Mouse (Mus musculus) gastrocnemius, adult 8-10 months (tissue): ENCODE results near the gene Mgat3. TPM values are rescaled to one million over a fixed set of nuclear protein-coding genes. Genes with fewer than 3 reads are reported as not detected.

Experiments used
- DNase-seq, 2 experiments: peaks; one replicate each; pipeline ENCODE4 v3.0.0; 2022; ENCODE audit warnings: low spot score in 2 of 2
- total RNA-seq, 4 experiments: library from RNA; stranded (reverse); gene quantifications; 2 replicates each; pipeline ENCODE4 v1.2.4; 2022

Gene Mgat3
- total RNA-seq, 4 experiments from 2014 or later, result 0.29 to 1.1 (median 0.75) TPM

DNA sequence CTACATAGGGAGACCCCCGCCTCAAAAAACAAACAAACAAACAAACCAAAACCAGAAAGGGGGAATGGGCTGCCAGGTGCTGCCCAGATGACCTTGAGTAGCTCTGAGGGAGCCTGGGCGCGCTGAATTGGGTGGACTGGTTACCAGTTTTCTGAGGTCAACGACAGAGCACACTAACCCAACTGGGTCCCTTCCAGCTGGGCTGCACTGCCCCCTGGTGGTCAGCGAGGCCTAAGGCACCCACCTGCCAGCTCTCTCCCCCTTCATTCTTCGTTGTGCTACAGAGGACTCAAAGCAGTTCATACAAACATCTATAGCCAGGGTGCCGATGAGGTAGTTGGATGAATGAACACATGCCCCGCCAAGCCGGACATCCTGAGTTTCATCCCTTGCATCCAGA lies 51.7 kb downstream of the Mgat3 start:
- peak; percentile 26 to 41 for DNase-seq

DNA sequence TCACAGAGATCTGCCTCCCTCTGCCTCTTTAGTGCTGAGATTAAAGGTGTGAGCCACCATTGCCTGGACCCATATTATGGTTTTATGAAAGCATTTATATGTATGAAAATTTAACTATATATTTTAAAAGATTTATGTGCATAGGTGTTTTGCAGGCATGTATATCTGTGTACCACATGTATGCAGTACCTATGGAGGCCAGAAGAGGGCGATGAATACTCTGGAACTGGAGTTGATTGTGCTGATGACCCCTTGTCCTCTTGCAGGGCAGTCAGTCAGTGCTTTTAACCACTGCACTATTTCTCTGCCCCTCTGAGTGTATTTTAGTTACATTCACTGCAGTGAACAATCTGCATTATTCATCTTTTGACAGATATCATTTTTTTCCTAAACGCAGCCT lies 52.3 kb downstream of the Mgat3 start:
- DNase-seq, result no peak

DNA sequence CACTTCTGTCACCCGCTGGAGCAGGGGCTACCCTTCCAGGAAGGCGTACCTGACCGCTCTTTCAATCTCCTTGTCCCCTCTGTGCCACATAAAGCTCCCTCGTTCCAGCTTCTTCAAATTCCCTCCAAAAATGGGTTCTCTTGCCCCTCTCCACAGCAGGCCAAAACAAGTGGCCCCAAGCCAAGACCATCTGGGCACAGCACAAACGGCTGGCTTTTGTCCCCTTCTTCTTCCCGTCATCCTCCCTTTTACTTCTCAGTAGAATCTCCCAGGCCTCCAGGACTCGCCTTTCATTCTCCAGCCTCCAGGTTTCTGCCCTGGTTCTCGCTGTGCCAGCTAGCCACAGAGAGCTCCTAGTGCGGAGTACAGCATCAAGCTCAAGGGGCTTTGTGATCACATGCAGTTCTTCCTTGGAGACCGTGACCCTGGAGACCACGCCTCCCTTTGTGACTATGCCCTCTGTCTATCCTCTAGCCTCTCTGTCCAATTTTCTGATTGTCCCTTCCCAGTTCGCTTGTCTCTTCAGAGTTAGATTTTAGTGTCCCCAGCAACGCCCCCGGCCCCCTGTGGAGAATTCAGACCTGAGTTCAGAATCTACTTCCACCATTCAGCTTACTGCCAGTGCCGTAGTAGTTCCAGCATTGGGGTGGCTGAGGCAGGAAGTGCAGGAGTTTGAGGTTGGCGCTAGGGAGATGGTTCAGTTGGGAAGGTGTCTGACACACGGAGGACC lies 54.7 kb downstream of the Mgat3 start:
- no peak for DNase-seq

DNA sequence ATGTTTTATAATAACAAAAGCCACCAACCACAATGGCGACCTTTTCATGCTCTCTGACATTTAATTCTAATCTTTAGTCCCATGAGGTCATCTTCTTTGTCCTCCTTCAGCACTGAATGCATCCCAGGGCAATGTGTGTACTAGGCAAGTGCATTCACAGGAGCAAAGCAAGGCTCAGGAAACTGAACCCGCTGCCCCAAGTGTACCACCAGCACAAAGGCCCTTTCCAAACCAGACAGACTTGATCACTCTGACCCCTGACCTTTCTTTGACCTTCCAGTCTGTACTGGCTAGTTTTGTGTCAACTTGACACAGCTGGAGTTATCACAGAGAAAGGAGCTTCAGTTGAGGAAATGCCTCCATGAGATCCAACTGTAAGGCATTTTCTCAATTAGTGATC lies 58.8 kb downstream of the Mgat3 start:
- DNase-seq, result no peak

DNA sequence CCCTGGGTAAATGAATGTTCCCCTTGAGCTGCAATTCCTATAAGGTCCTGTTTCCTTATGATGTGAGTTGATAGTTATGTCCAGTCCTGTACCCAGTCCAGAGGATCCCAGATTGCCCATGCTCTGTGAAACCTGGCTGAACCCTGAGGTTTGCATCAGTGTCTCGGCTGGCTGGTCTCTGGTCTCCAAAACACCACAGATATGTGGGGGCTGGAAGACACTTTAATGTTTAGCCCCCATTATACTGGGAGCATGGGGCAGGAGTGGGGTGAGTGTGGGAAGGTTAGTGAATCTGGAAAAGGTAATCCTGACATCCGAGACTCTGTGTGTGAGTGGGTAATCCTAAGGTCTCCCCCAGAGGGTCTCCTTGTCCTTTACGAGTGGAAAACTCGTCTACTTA lies 59.5 kb downstream of the Mgat3 start:
- no peak for DNase-seq

DNA sequence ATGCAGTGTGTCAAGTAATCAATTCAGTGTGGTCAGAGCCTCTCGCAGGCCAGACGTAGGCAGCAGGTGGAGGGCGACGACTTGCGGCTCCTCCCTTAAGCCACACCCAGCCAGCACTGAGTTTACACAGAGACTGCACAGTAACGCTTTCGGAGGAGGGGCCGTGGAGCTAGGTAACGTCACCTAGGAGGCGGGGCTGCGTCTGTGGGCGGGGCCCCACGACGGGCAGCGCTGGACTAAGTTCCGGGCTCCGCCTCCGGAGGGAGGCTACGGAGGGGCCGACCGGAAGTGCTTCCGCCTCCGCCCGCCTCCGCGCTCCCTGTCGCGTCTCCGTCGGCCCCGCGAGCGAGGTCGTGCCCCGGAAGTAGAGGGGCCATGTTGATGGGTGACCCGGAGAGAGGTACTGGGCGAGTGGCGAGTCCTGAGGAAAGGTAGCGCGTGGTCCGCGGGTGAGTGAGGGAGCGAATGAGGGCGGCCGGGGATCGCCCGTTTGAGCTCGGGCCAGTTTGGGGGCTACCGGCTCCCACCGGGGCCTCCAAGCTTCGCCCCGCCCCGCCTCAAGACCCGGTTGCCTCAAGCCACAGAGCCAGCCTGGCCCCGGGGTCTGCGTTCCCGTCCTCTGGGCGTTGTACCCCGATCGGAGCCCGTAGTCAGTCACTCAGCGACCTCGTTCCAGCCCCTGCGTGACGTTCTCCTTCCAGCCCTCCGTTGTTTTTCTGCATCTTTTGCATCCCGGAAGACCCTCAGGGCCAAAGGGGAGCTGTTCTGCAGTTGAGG lies 60.4 kb downstream of the Mgat3 start, which contains the start of gene Mief1:
TSS of gene Mief1 (plus strand) at position 286 of the 777 bp plus-strand sequence.
- peak; percentile 98 for DNase-seq

DNA sequence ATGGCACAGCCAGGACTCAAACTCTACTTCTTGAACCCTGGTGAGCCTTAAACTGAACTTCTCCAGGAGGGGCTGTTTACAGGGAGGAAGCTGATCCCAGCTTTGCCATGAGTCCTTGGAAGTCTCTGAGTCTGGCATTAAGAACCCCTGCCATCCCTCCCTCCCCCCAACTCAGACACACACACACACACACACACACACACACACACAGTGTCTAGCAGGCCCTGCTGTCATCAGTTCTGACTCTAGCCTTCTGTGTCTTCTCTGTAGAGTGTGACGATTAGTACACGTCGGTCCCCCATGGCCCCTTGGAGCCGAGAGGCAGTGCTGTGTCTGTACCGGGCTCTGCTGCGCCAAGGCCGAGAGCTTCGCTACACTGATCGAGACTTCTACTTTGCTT lies 62.0 kb downstream of the Mgat3 start, which contains the start of gene AC140267.1:
TSS of gene AC140267.1 (plus strand) at position 301 of the 400 bp plus-strand sequence.
- no peak for DNase-seq

DNA sequence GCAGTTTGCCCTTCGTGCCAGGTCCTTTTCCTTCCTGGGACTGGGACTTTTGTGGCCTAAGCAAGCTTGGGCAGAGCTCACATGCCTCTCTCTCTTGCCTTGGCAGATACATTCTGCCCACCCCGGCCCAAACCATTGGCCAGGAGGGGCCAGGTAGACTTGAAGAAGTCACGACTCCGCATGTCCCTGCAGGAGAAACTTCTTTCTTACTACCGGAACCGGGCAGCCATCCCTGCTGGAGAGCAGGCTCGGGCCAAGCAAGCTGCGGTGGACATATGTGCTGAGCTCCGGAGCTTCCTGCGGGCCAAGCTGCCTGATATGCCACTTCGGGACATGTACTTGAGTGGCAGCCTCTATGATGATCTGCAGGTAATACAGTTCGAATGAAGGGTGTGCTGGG lies 74.6 kb downstream of the Mgat3 start:
- no peak for DNase-seq

DNA sequence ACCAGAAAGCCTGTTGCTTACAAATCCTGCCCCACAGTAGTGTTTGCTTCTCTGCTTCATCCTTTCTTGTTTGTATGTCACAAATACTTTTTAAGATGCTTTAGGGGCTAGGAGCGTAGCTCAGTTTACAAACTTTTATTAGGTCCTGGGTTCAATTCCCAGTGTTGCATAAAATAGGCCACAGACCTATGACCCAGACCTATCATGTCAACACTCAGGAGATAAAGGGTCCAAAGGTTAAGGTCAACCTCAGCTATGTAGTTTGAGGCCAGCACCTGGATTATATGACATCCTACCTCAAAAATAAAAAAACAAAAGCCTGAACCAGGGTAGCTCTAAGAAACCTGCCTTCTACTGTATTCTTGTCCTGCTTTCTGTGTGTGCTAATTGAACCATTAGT lies 75.1 kb downstream of the Mgat3 start:
- no peak for DNase-seq

DNA sequence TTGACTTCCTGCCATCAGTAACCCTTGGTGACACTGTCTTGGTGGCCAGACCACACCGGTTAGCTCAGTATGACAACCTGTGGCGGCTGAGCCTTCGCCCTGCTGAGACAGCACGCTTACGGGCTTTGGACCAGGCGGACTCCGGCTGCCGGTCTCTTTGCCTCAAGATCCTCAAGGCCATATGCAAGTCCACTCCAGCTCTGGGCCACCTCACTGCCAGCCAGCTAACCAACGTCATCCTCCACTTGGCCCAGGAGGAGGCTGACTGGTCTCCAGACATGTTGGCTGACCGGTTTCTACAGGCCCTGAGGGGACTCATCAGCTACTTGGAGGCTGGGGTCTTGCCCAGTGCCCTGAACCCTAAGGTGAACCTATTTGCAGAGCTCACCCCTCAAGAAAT lies 76.2 kb downstream of the Mgat3 start:
- no peak for DNase-seq

DNA sequence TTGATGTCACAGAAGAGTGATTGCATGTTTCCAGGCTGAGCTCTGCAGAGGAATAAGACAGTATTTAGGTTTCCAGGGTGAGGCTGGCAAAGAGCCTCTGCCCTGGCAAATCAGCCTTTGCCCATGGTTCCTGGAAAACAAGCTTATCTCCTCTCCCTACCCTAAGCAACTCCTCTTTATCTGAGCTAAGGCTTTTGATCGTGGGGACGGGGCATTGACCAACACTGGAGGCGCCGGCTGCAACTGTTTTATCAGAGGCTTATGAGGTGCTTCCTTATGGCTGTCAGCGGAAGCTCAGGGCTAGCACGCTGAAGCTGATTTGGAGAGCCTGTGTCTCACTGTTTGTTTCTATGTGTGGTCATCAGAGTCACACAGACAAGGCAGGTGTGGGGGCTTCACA lies 77.1 kb downstream of the Mgat3 start:
- DNase-seq, result no peak

DNA sequence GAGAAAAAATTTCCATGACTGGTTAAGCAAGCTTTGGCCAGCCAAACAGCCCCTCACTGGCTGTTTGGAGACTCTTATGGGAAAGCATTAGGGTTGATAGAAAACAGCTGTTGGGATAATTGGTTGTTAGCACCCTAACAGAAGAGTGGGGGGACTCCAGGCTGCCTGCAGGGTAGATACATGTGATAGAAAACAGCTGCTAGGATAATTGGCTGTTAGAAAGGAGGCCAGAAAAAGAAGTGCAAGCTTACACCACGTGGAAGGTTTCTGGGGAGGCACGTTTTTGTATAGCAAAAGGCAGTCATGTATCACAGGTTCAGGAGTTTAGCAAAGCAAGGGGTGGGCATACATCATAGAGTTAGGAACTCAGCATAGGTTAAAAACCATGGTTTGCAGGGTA lies 80.0 kb downstream of the Mgat3 start:
- no peak for DNase-seq

DNA sequence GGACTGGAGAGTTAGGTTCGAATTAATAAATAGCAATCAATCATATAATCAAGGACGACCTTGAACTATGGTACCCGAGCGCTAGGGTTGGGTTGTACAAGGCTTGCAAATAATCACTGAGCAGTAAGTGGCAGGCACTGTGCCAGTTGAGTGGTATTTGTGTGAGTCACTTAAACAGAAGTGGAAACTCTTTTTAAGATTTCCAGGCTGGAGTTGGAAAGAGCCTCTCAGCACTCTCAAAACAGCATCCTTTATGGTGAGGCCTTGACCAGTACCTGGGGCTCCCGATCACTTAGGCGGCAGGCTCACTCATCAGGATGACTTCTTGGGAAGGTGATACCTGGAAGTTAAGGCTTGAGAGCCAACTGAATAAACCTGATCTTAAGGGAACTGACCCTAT lies 80.7 kb downstream of the Mgat3 start:
- DNase-seq, result peak; percentile 20 to 27

DNA sequence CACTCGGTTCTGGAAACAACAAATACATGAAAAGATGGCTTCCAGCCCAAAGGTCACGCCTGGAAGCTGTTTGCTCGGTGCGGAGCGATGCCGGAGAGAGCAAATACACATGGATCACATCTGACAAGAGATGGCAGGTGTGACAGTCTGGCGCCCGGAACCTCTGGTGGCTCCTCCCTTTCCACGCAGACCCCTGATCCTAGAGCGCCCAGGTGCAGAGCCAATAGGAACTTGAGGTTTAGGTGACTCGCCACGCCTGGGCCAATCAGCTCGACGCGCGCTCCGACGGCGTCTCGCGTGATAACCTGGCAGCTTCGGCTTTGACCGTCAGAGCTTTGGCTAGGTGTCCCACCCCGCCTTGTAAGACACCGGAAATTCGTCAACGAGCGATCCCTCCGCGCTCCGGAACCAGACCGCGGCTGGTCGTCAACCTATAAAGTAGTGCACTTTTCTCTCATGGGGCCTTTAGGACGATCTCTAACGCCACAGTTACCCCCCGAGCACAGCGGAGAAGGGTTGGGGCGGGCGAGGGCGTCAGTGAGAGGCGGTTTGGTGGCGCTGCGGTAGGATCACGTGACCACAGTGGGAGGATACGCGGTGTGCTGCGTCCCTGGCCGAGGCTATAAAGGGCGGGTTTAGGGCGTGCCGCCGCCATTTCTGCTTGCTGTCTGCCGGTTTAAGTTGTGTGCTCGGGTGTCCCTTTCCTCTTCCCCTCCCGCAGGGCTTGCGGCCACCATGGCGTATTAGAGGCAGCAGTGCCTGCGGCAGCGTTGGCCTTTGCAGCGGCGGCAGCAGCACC lies 81.5 kb downstream of the Mgat3 start, which contains the start of gene Atf4:
TSS of gene Atf4 (plus strand) at position 338 of the 799 bp plus-strand sequence.
- peak; percentile 97 to 99 for DNase-seq

DNA sequence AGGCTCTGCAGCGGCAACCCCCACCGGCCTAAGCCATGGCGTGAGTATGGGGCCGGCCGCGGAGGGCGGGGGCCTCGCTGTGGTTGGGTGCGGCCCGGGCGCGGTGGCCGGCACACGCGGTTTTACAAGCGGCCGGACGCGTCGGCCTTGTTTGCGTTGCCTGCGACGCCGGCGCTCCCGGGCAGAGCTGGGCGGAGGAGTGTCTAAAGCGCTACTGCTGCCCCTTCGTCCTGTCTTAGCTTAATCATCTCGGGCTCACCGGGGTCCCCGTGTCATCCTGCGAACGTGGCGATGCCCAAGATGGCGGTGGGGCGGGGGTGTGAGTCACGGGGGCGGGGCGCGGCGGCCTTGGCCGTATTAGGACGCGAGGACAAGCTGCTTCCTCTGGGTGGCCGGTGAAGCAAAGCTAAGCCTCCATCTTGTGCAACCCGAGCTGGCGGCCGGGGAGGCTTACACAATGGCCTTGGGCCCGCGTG lies 82.2 kb downstream of the Mgat3 start:
- DNase-seq, result peak; percentile 70 to 80

DNA sequence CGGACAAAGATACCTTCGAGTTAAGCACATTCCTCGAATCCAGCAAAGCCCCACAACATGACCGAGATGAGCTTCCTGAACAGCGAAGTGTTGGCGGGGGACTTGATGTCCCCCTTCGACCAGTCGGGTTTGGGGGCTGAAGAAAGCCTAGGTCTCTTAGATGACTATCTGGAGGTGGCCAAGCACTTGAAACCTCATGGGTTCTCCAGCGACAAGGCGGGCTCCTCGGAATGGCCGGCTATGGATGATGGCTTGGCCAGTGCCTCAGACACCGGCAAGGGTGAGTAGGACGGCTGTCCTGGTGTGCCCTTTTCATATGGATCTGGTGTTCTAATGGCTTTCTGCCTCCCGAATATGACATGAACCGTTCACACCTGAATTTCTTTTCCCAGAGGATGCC lies 82.7 kb downstream of the Mgat3 start:
- no peak for DNase-seq

DNA sequence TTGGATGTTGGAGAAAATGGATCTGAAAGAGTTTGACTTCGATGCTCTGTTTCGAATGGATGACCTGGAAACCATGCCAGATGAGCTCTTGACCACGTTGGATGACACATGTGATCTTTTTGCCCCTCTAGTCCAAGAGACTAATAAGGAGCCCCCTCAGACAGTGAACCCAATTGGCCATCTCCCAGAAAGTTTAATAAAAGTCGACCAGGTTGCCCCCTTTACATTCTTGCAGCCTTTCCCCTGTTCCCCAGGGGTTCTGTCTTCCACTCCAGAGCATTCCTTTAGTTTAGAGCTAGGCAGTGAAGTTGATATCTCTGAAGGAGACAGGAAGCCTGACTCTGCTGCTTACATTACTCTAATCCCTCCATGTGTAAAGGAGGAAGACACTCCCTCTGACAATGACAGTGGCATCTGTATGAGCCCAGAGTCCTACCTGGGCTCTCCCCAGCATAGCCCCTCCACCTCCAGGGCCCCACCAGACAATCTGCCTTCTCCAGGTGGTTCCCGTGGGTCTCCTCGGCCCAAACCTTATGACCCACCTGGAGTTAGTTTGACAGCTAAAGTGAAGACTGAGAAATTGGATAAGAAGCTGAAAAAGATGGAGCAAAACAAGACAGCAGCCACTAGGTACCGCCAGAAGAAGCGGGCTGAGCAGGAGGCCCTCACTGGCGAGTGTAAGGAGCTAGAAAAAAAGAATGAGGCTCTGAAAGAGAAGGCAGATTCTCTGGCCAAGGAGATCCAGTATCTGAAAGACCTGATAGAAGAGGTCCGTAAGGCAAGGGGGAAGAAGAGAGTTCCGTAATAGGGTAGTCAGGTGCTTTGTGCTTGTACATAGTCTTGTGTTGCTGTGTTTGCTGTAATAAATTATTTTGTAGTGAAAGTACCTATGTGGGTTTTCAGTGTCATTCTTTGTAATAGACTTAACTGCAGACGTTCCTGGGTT lies 83.4 kb downstream of the Mgat3 start:
- no peak for DNase-seq

DNA sequence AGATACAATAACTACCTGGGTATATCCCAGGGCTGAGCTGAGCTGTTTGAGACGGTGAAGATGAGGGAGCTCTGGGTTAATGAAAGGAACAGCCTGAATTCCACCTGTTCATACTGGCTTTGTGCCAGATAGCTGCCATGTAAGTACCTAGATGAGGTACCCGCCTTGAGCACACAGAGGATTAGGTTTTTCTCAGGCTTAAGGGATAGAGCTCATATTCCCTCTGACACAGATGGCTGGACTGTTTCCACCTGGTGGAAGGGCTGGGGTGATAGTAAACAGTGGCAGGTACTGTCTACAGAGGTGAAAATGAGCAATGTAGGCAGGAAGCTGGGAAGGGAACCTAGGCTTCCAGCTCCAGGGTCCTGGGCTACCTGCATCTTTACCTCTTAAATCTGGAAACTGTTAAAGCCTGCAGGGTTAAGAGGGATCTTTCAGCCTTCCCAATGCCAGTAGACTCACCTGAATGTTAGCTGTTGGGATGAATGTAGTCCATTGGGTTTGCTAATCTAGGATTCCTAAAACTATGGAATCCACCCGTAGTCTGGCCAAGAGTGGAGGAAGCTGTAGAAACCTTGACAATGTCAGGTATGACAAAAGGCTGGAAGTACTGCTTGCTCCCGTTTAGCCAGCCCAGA lies 84.2 kb downstream of the Mgat3 start:
- DNase-seq, result no peak

DNA sequence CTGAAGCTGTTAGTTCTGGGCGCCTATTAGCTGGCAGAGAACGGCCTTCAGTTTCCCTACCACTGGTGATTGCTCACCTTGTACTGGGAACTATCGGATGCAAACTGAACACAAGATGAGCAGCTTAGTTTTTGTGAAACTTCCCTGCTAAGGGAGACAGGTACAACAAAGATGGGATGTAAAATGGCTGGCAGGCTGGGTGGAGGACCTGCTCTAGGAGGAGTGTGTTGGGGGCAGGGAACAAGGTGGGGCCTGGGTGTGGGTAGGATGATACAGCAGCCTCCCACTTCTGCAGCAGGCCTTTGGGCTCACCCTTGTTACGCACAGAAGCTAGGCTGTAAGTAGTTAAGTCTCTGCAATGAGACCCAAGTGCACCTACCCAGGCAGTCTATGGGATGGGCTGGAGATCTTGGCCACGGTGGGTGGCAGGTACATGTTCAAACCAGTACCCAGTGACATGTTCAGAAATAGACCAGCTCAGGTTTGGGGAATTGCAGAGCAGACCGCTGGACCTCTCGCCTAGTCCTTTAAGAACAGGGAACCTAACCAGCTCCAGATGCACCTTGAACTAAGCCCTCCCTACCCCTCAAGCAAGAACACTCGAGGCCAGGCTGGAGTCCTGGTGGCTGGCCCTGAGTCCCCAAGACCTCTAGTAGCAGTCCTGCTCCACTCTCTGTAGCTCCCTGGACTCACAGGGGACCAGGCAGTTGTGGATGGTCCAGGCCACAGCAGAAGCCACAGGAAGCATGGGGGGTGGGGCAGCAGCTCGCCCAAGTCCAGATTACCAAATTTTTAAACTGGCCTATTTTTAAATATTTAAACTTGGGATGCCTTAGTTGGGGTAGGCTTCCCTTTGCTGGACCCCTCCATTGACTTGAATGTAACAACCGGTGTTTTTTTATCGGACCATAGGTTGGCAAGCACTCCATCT lies 85.0 kb downstream of the Mgat3 start:
- DNase-seq, result no peak
